Mouse (Mus musculus): ENCODE measurements around the gene Sh3glb2. TPM values are rescaled to one million over a fixed set of nuclear protein-coding genes. Genes with fewer than 3 reads are reported as not detected.

Sh3glb2 gene
- polyA plus RNA-seq, 1 experiment from 2014 or later, result 19.1 TPM

GRCm38 (mm10) chr2:30311481-30311880 lies 47.7 kb downstream of the Sh3glb2 start:
- H3K9me3 ChIP-seq (replicated peaks; ENCODE audit: control insufficient read depth, low read length), result no peaks in the 10 kb centered on the region

GRCm38 (mm10) chr2:30309351-30309750 lies 49.8 kb downstream of the Sh3glb2 start:
- Histone ChIP-seq H3K4me3 (ENCODE audit: low read depth, low read length) (no peak overlapping the region), H3K9me3 (replicated peaks; ENCODE audit: control insufficient read depth, low read length) (no peaks in the 10 kb centered on the region), H3K27me3 (ENCODE audit: control insufficient read depth, insufficient read depth, low read depth, low read length) (no peaks in the 10 kb centered on the region), H3K36me3 (ENCODE audit: control insufficient read depth, insufficient read depth) (peaks cover 47% of the 10 kb centered on the region), H3K4me1 (ENCODE audit: control insufficient read depth, low read depth, low read length) (no peaks in the 10 kb centered on the region), H3K4me2 (ENCODE audit: low read depth, low read length) (no peak overlapping the region), H3K9ac (ENCODE audit: low read depth, low read length) (no peak overlapping the region), H3K27ac (ENCODE audit: low read length) (no peak overlapping the region)
- 38% methylated on average over 3 of the region's 3 CpGs for WGBS (ENCODE audit: insufficient replicate concordance)
- ATAC-seq (ENCODE audit: low read depth), result peak; percentile 39; the same call in 1 of the 2 replicates

More at GRCm38 (mm10) chr2:30311481-30311880, 47.7 kb downstream of the Sh3glb2 start:
- Histone ChIP-seq H3K4me2 (ENCODE audit: low read depth, low read length) (no peak overlapping the region), H3K36me3 (ENCODE audit: control insufficient read depth, insufficient read depth) (peaks cover 43% of the 10 kb centered on the region), H3K27ac (ENCODE audit: low read length) (no peak overlapping the region), H3K27me3 (ENCODE audit: control insufficient read depth, insufficient read depth, low read depth, low read length) (no peaks in the 10 kb centered on the region), H3K9ac (ENCODE audit: low read depth, low read length) (no peak overlapping the region), H3K4me1 (ENCODE audit: control insufficient read depth, low read depth, low read length) (no peaks in the 10 kb centered on the region), H3K4me3 (ENCODE audit: low read depth, low read length) (no peak overlapping the region)
- 92% methylated on average over 2 of the region's 2 CpGs for WGBS (ENCODE audit: insufficient replicate concordance)
- ATAC-seq (ENCODE audit: low read depth), result no peak

GRCm38 (mm10) chr2:30306087-30306486 lies 53.0 kb downstream of the Sh3glb2 start:
- no peaks in the 10 kb centered on the region for H3K4me1 ChIP-seq (ENCODE audit: control insufficient read depth, low read depth, low read length)
- H3K9me3 ChIP-seq (replicated peaks; ENCODE audit: control insufficient read depth, low read length), result no peaks in the 10 kb centered on the region
- no peak for ATAC-seq (ENCODE audit: low read depth)
- H3K4me3 ChIP-seq (ENCODE audit: low read depth, low read length), result no peak overlapping the region
- H3K27me3 ChIP-seq (ENCODE audit: control insufficient read depth, insufficient read depth, low read depth, low read length), result no peaks in the 10 kb centered on the region
- WGBS (ENCODE audit: insufficient replicate concordance), result 81% methylated on average over 7 of the region's 7 CpGs
- peaks cover 50% of the 10 kb centered on the region for H3K36me3 ChIP-seq (ENCODE audit: control insufficient read depth, insufficient read depth)
- no peak overlapping the region for H3K9ac ChIP-seq (ENCODE audit: low read depth, low read length)
- no peak overlapping the region for H3K27ac ChIP-seq (ENCODE audit: low read length)
- no peak overlapping the region for H3K4me2 ChIP-seq (ENCODE audit: low read depth, low read length)

- H3K4me2 ChIP-seq (ENCODE audit: low read depth, low read length), result no peak overlapping the region
- H3K4me3 ChIP-seq (ENCODE audit: low read depth, low read length), result no peak overlapping the region
- no peaks in the 10 kb centered on the region for H3K9me3 ChIP-seq (replicated peaks; ENCODE audit: control insufficient read depth, low read length)
- H3K9ac ChIP-seq (ENCODE audit: low read depth, low read length), result no peak overlapping the region
- ATAC-seq (ENCODE audit: low read depth), result no peak
- H3K27ac ChIP-seq (ENCODE audit: low read length), result no peak overlapping the region
- H3K27me3 ChIP-seq (ENCODE audit: control insufficient read depth, insufficient read depth, low read depth, low read length), result no peaks in the 10 kb centered on the region
- H3K4me1 ChIP-seq (ENCODE audit: control insufficient read depth, low read depth, low read length), result no peaks in the 10 kb centered on the region
- H3K36me3 ChIP-seq (ENCODE audit: control insufficient read depth, insufficient read depth), result peaks cover 38% of the 10 kb centered on the region
- 76% methylated on average over 5 of the region's 5 CpGs for WGBS (ENCODE audit: insufficient replicate concordance)
These were observed 59.2 kb downstream of the Sh3glb2 start for GRCm38 (mm10) chr2:30299966-30300365.

GRCm38 (mm10) chr2:30299525-30299924 lies 59.6 kb downstream of the Sh3glb2 start:
- peaks cover 33% of the 10 kb centered on the region for H3K36me3 ChIP-seq (ENCODE audit: control insufficient read depth, insufficient read depth)
- H3K4me1 ChIP-seq (ENCODE audit: control insufficient read depth, low read depth, low read length), result no peaks in the 10 kb centered on the region
- H3K27ac ChIP-seq (ENCODE audit: low read length), result no peak overlapping the region
- H3K27me3 ChIP-seq (ENCODE audit: control insufficient read depth, insufficient read depth, low read depth, low read length), result no peaks in the 10 kb centered on the region
- H3K9ac ChIP-seq (ENCODE audit: low read depth, low read length), result no peak overlapping the region
- H3K9me3 ChIP-seq (replicated peaks; ENCODE audit: control insufficient read depth, low read length), result no peaks in the 10 kb centered on the region
- no peak for ATAC-seq (ENCODE audit: low read depth)
- H3K4me3 ChIP-seq (ENCODE audit: low read depth, low read length), result no peak overlapping the region
- 57% methylated on average over 3 of the region's 3 CpGs for WGBS (ENCODE audit: insufficient replicate concordance)
- H3K4me2 ChIP-seq (ENCODE audit: low read depth, low read length), result no peak overlapping the region

Small RNA genes within 50 kb of the gene (microRNA-seq; reads per million reads assigned to microRNA genes)
- not detected for gene Gm47292

Other genes with a start within 250 kb of the Sh3glb2 start
- gene Zer1, start 234.8 kb downstream of the Sh3glb2 start, polyA plus RNA-seq (2015; fragmentation: Nextera tagmentation; extraction: Ambion mirVana), result 2.3 and 2.5 TPM in 2 replicates
- gene Tbc1d13, start 225.6 kb downstream of the Sh3glb2 start, polyA plus RNA-seq (2015; fragmentation: Nextera tagmentation; extraction: Ambion mirVana), result 1.7 and 2.3 TPM in 2 replicates
- gene Endog, start 187.8 kb downstream of the Sh3glb2 start, polyA plus RNA-seq (2015; fragmentation: Nextera tagmentation; extraction: Ambion mirVana), result 16.4 and 19.8 TPM in 2 replicates
- 22.5 and 22.8 TPM in 2 replicates for gene Spout1, start 180.9 kb downstream of the Sh3glb2 start, polyA plus RNA-seq (2015; fragmentation: Nextera tagmentation; extraction: Ambion mirVana)
- gene Kyat1, start 153.5 kb downstream of the Sh3glb2 start, polyA plus RNA-seq (2015; fragmentation: Nextera tagmentation; extraction: Ambion mirVana), result 13.1 and 14.2 TPM in 2 replicates
- 11.2 and 11.9 TPM in 2 replicates for gene Lrrc8a, start 121.6 kb downstream of the Sh3glb2 start, polyA plus RNA-seq (2015; fragmentation: Nextera tagmentation; extraction: Ambion mirVana)
- 0.14 and 0.15 TPM in 2 replicates for gene Gm28035, start 118.8 kb downstream of the Sh3glb2 start, polyA plus RNA-seq (2015; fragmentation: Nextera tagmentation; extraction: Ambion mirVana)
- 14.4 and 16.0 TPM in 2 replicates for gene Phyhd1, start 93.1 kb downstream of the Sh3glb2 start, polyA plus RNA-seq (2015; fragmentation: Nextera tagmentation; extraction: Ambion mirVana)
- gene Gm28038, start 78.3 kb downstream of the Sh3glb2 start, polyA plus RNA-seq (2015; fragmentation: Nextera tagmentation; extraction: Ambion mirVana), result not detected in 2 replicates
- 11.7 and 12.4 TPM in 2 replicates for gene Dolk, start 73.0 kb downstream of the Sh3glb2 start, polyA plus RNA-seq (2015; fragmentation: Nextera tagmentation; extraction: Ambion mirVana)
- 11.9 and 16.1 TPM in 2 replicates for gene Nup188, start 72.9 kb downstream of the Sh3glb2 start, polyA plus RNA-seq (2015; fragmentation: Nextera tagmentation; extraction: Ambion mirVana)
- 6.5 and 7.2 TPM in 2 replicates for gene Miga2, start 4.9 kb upstream of the Sh3glb2 start, polyA plus RNA-seq (2015; fragmentation: Nextera tagmentation; extraction: Ambion mirVana)
- 14.7 and 16.5 TPM in 2 replicates for gene Dolpp1, start 32.9 kb upstream of the Sh3glb2 start, polyA plus RNA-seq (2015; fragmentation: Nextera tagmentation; extraction: Ambion mirVana)
- 24.2 and 31.3 TPM in 2 replicates for gene Crat, start 56.5 kb upstream of the Sh3glb2 start, polyA plus RNA-seq (2015; fragmentation: Nextera tagmentation; extraction: Ambion mirVana)
- gene Ptpa, start 56.7 kb upstream of the Sh3glb2 start, polyA plus RNA-seq (2015; fragmentation: Nextera tagmentation; extraction: Ambion mirVana), result 121 TPM in 2 replicates
- gene Ier5l, start 114.9 kb upstream of the Sh3glb2 start, polyA plus RNA-seq (2015; fragmentation: Nextera tagmentation; extraction: Ambion mirVana), result 0.07 TPM in 1 of 2 replicates, not detected in the other
- gene Cstad, start 235.7 kb upstream of the Sh3glb2 start, polyA plus RNA-seq (2015; fragmentation: Nextera tagmentation; extraction: Ambion mirVana), result 0.15 TPM in 1 of 2 replicates, not detected in the other

All from liver, embryonic 16.5 days (tissue).